Mouse (Mus musculus): Measurements from ENCODE around the gene Ccr6.

GRCm38 (mm10) chr17:8228622-8229021, 7.2 kb upstream of the Ccr6 start:
- TF ChIP-seq CTCF (IDR thresholded peaks at IDR 0.05; ENCODE audit: insufficient read depth, low read depth, low read length) (no peak), POLR2A (IDR thresholded peaks at IDR 0.05; ENCODE audit: insufficient read depth, low read depth, low read length) (no peak)
